Mouse (Mus musculus) limb, embryonic 14.5 days (tissue): ENCODE data around the gene Gm5072. TPM values are rescaled to one million over a fixed set of nuclear protein-coding genes. Genes with fewer than 3 reads are reported as not detected.
"Not testable (repeated sequence)": the region's sequence is repeated elsewhere in the genome, so short reads cannot be mapped to it uniquely, and the experiment has no call there.

Experiments
- ATAC-seq: fragments of 200-750 bp; cut with Nextera tagmentation; 2 replicates; pipeline ENCODE4 v1.8.0; 2017; ENCODE audit warnings: low read depth, moderate number of reproducible peaks, moderate TSS enrichment; ENCODE audit not compliant: low FRiP score
- DNase-seq: peaks from one replicate; pipeline ENCODE4 v3.0.0-alpha.2; 2015; ENCODE audit warnings: low spot score
- H3K27ac ChIP-seq: fragments of 300-500 bp; sonication (generic); replicated peaks from 2 replicates; pipeline ENCODE4 v1.5.1; 2014; ENCODE audit warnings: low read depth, mild to moderate bottlenecking, low read length, moderate library complexity, mixed read lengths
- H3K27me3 ChIP-seq: fragments of 300-500 bp; sonication (generic); 2 replicates; pipeline ENCODE4 v1.6.1; 2014; ENCODE audit warnings: low read length, mixed read lengths; ENCODE audit not compliant: control insufficient read depth, insufficient read depth
- H3K36me3 ChIP-seq: fragments of 300-500 bp; sonication (generic); 2 replicates; pipeline ENCODE4 v1.6.1; 2014; ENCODE audit warnings: mild to moderate bottlenecking, low read length, moderate library complexity, mixed read lengths; ENCODE audit not compliant: control insufficient read depth, insufficient read depth
- H3K4me1 ChIP-seq: fragments of 300-500 bp; sonication (generic); 2 replicates; pipeline ENCODE4 v1.6.1; 2014; ENCODE audit warnings: antibody characterized with exemption, low read length, mixed read lengths; ENCODE audit not compliant: control insufficient read depth, insufficient read depth
- H3K4me2 ChIP-seq: fragments of 300-500 bp; sonication (generic); replicated peaks from 2 replicates; pipeline ENCODE4 v1.6.1; 2014; ENCODE audit warnings: low read depth, mild to moderate bottlenecking, low read length, moderate library complexity; ENCODE audit not compliant: severe bottlenecking
- H3K4me3 ChIP-seq: fragments of 300-500 bp; sonication (generic); replicated peaks from 2 replicates; pipeline ENCODE4 v1.5.1; 2014; ENCODE audit warnings: low read length
- H3K9ac ChIP-seq: fragments of 300-500 bp; sonication (generic); 2 replicates; pipeline ENCODE4 v1.6.1; 2014; ENCODE audit warnings: mild to moderate bottlenecking, low read depth, low read length, moderate library complexity; ENCODE audit not compliant: severe bottlenecking
- H3K9me3 ChIP-seq: fragments of 300-500 bp; sonication (generic); 2 replicates; pipeline ENCODE4 v1.6.1; 2016; ENCODE audit warnings: low read length; ENCODE audit not compliant: control insufficient read depth
- WGBS: fragments of 180-500 bp; shearing (Covaris S2); extraction: QIAGEN DNeasy Blood & Tissue Kit; methylation state at CpG from one replicate; pipeline ENCODE4 v1.1.7; 2014; 5-methylcytosine and 5-hydroxymethylcytosine counted together
- polyA plus RNA-seq, 2 experiments: library from polyadenylated mRNA; depleted of rRNA in 1 of 2; stranded (reverse) in 1 of 2; unstranded in 1 of 2; fragments of >200 nt; fragmentation: Nextera tagmentation in 1 of 2; extraction: Ambion mirVana in 1 of 2; gene quantifications; 2 replicates each; pipeline versions ENCODE4 v1.2.1 to v1.2.3; 2012 to 2014

Gm5072 gene
- polyA plus RNA-seq (2012; rRNA removed): not detected in 2 replicates
- polyA plus RNA-seq (2014; fragmentation: Nextera tagmentation; extraction: Ambion mirVana): not detected in 2 replicates

DNA sequence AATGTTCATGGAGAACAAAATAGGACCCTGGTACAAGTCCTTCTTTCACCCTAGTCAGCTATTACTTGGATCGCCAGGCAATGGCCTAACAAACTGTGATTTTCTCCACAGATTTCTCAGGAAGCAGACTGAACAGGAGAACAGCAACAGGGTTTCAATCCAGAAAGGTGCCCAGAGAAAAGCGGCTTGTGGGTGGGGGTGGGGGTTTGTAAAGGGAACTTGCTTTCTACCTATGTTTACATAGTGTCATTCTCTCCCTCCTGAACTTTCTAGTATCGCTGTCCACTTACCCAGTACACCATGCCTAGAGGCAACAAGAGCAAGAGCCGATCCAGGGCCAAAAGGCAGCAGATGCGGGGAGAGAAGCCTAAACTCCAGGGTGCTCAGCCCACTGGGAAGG lies at the start of gene Gm5072:
TSS of gene Gm5072 (plus strand) at position 301 of the 400 bp plus-strand sequence.
- H3K36me3 ChIP-seq, DNase-seq, H3K9ac ChIP-seq, H3K27me3 ChIP-seq, H3K9me3 ChIP-seq, H3K4me2 ChIP-seq, H3K4me3 ChIP-seq, ATAC-seq, H3K27ac ChIP-seq, H3K4me1 ChIP-seq: not testable (repeated sequence)
- WGBS: no CpG with 5 or more reads among the region's 5 CpGs

Other genes starting within 250 kb of the Gm5072 start
- not detected in 2 replicates for gene Mageb2, start 60.8 kb upstream of the Gm5072 start, polyA plus RNA-seq (2012; rRNA removed)
- not detected in 2 replicates for gene Mageb2, start 60.8 kb upstream of the Gm5072 start, polyA plus RNA-seq (2014; fragmentation: Nextera tagmentation; extraction: Ambion mirVana)
- not detected in 2 replicates for gene Gm8914, start 87.6 kb downstream of the Gm5072 start, polyA plus RNA-seq (2012; rRNA removed)
- gene Gm8914, start 87.6 kb downstream of the Gm5072 start, polyA plus RNA-seq (2014; fragmentation: Nextera tagmentation; extraction: Ambion mirVana): not detected in 2 replicates
- gene 1700084M14Rik, start 183.4 kb downstream of the Gm5072 start, polyA plus RNA-seq (2012; rRNA removed): not detected in 2 replicates
- gene 1700084M14Rik, start 183.4 kb downstream of the Gm5072 start, polyA plus RNA-seq (2014; fragmentation: Nextera tagmentation; extraction: Ambion mirVana): not detected in 2 replicates
- gene Gm14781, start 239.7 kb downstream of the Gm5072 start, polyA plus RNA-seq (2012; rRNA removed): not detected in 2 replicates
- not detected in 2 replicates for gene Gm14781, start 239.7 kb downstream of the Gm5072 start, polyA plus RNA-seq (2014; fragmentation: Nextera tagmentation; extraction: Ambion mirVana)